Mouse (Mus musculus): ENCODE results near the gene Ggcx. TPM values are rescaled to one million over a fixed set of nuclear protein-coding genes. Genes with fewer than 3 reads are reported as not detected.
A peak's percentile ranks its signal among the peaks of the same experiment; 100 is the strongest.
"Not testable (repeated sequence)": the region's sequence is repeated elsewhere in the genome, so short reads cannot be mapped to it uniquely, and the experiment has no call there.

Ggcx gene
- total RNA-seq, 2 experiments from 2014 or later, result 12.6 to 13.4 TPM

DNA sequence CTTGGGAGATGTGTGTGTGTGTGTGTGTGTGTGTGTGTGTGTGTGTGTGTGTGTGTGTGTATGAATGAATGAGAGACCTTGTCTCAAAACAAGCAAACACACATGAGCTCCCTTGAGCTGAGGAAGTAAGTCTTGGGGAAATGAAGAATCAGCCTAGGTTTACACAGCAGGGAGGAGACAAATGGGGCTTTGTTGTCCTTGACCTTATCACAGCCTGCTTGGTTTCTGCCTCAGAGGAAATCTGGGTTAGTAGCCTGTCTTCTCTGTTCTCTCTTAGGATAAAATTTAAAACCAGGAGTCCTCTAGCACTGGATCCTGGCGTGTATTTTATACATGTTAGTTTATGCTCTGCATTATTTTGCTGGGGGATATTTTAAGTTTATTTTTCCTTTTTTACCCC lies 5.7 kb downstream of the Ggcx start:
- intact Hi-C loops (cut with DNase I), result no loop called here
- DNase-seq, result no peak

DNA sequence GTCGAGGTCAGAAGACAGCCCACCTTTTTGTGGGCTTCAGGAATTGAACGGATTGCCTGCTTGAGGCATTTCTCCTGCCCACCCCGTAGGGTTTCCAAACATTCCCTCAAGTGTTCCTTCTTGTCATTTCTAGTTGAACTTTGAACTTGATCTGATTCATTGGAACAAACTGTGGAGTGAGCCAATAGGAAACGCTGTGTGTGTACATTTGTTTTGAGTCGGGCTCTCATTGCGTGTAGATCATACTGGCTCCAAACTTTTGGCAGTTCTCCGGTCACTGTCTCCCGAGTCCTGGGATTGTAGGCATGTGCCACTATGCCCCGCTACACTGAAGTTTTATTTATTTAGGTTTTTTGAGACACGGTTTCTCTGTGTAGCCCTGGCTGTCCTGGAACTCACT lies 6.8 kb downstream of the Ggcx start:
- no peak for DNase-seq
- intact Hi-C loops (cut with DNase I), result no loop called here

DNA sequence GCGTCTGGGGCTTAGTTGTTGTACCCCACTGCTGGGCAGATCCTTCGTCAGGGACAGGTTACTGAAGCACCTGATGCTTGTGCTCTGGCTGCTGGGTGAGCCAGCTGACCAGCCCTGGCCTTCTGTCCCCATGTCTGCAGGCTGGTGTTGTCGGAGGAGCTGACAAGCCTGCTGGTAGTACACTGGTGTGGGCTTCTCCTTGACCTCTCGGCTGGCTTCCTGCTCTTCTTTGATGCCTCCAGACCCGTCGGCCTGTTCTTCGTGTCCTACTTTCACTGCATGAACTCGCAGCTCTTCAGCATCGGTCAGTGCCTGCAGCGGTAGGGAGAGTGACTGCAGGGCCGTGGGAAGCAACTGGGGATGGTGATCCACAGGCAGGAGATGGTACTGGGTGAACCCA lies 11.5 kb downstream of the Ggcx start:
- intact Hi-C loops (cut with DNase I), result loop anchor here (1.0 kb wide), 1 partner anchor 141 kb away; no protein-coding TSS in a partner anchor
- DNase-seq, result no peak

DNA sequence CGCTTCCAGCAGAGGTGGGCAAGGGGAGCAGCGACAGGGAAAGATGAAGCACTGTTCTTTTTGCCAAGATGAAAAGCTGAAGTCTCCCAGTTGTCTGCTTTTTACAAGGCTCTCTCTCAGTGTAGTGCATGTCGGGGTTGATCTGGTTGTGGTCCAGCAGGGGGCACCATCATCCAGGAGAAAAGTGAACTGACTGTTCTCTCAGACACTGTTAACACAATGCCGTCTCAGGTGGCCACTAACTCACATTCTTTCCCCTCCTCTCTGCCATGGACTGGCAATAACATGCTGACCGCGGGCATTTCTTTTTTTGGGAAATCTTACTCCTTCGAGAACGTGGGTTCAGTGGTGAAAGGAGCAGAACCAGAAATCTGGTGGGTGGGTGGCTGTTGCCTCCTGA lies 13.9 kb downstream of the Ggcx start:
- DNase-seq, result peak; percentile 66 to 71
- intact Hi-C loops (cut with DNase I), result loop anchor here (1.0 kb wide), 1 partner anchor 106 kb away; no protein-coding TSS in a partner anchor

DNA sequence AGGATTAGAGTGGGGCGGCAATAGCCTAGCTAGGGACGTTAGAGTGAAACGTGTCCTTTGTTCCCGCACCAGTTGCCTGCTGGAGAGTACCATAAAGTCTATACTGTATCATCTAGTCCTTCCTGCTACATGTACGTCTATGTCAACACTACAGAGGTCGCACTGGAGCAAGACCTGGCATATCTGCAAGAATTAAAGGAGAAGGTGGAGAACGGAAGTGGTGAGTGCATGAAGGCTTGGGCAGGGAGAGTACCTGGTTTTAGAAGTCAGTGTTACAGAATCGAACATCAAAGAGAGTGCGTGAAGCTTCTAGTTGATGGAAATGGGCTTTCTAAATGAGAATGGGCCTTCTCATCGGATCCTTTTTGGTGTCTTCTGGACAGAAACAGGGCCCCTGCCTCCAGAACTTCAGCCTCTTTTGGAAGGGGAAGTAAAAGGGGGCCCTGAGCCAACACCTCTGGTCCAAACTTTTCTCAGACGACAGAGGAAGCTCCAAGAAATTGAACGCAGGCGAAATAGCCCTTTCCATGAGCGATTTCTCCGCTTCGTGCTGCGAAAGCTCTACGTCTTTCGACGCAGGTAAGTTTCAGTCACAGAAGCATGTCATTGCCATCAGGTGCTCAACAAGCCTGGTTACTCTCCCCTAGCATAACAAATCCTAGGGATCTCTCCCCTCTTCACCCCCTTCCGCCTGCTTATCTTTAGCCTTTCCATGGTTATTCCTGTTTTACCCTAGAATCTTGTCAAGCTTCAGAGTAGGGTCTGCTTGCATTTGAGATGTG lies 15.1 kb downstream of the Ggcx start:
- intact Hi-C loops (cut with DNase I), result no loop called here
- no peak for DNase-seq

DNA sequence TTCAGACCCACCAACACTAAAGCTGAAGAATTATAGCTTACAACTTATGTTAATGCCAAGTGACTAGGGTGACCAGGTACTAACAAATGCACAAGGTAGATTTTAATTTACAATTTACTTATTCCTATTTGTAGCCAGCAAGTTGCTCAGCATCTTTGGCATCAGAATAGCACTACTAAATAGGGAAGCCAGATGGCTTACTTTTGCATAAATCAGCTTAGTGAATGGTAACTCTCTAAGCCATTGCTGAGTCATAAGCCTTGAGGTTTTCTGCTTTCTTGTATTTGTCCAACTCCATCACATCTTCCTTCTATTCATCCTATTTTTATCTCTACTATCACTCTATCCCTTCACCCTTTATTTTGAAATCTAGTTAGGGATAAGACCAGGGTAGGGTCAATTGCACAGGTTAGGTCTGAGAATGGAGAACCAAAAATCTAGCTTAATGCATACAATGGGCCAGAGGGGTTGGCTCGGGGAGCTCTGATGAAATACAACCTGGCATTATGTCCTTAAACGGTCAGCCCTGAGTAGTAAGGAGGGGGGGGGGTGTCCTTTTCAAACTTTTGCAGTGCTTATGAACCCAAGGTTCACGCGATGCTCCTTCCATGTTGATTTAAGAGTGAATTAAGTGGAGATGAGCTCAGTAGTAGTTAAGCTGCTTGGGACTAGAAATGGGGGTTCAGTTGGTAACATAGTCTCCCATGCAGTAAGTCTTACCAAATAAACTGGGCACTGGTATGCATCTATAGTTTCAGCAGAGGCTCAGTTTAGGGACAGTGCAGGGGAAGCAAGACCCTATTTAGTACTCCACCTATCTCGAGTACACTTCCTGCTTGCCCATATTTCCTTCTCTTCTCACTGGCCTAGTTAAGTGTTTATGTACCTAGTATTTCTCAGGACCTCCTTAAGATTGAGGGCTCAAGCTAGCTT lies 17.1 kb downstream of the Ggcx start:
- intact Hi-C loops (cut with DNase I), result no loop called here
- no peak for DNase-seq

DNA sequence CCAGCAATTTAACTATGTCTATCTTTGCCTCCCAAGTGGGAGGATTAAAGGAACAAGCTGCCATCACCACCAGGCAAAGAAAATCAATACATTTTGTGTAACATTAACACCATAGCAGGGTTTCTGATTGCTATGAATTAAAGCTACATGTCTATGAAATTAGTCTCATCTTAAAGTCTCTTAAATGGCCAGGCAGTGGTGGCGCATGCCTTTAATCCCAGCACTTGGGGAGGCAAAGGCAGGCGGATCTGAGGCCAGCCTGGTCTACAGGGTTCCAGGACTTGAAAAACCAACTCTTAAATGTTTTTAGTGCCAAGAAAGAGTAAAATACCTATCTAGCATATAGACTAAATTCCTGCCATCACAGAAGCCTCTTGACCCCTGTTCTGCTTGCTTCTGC lies 18.0 kb downstream of the Ggcx start:
- no peak for DNase-seq
- intact Hi-C loops (cut with DNase I), result no loop called here

DNA sequence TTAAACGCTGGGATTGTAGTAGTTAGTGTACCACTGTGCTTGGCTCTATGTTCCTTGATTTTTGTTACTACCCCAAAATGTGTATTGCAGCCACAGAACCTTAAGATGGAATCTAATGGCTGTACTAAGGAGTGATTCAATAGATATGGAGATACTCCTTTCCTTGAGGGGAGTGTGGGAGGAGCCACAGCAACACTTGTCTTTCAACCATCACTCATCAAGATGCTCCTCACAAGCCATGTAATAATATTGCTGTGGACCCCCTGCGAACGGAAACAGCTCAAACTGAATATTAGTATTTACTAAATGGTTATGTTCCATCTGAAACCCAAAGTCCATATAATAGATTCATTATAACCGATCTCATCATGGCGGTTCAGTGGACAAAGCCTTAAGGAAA lies 24.1 kb downstream of the Ggcx start:
- intact Hi-C loops (cut with DNase I), result loop anchor here (5.0 kb wide), 1 partner anchor 34 kb away; no protein-coding TSS in a partner anchor
- no peak for DNase-seq

DNA sequence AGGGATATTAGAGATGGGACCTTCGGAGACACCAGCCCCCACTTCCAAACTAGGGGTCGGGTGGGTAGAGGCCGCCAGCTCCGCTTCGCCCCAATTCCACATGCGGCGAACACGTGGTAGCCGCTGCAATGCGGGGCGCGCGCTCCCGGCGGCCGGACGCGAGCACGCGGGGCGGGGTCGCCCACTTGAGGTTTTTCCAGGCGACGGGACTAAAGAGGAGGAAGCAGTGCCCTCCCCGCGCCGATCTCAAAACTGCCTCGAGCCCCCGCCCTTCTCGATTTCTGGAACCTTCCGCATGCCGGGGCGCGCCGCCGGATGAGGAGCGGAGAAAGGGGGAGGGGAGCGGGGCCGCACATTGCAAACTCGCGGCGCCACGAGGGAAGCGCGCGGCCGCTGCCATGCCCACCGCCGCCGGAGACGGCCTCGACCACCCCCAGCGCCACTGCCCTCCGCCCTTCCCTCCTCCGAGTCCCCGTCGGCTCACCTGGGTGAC lies 24.8 kb downstream of the Ggcx start:
- intact Hi-C loops (cut with DNase I), result loop anchor here (5.0 kb wide), 1 partner anchor 33 kb away; no protein-coding TSS in a partner anchor
- DNase-seq, result peak; percentile 89 to 90

DNA sequence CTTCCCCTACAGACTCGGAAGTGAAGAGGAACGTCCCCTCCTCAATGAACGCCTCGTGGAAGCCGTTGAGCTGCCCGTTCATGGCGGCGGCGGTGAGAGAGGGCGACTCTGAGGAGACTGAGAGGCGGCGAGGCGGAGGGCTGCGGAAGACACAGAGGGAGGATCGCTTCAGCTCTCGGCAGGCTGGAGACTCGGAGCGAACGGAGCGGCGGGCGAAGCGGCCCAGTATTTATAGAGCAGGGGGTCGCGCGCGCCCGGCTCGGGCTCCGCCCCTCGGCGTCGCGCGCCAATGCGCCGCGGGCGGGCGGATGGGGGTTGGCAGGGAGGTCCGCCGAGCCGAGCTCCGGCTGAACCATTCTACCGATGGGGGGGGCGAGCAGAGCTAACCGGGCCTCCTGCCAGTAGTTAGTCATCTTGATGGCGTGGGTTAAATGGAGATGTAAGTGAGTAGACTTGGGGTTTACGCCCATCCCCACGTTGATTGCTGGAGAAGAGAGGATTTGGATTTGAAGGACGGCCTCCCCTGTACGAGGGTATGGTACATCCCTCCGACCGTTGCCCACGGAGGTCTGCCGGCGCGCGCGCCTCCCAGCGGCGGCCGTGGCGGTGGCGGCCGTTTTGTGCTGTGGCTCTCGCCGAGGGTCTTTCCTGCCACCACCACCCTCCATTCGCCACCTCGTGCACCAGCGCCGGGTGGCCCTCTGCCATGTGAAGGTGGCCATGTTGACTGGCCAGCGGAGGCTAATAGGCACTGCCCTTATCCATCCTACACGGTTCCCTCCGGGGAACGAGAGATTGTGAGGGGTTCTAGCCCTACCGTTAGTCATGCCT lies 25.5 kb downstream of the Ggcx start, which contains the start of gene Mat2a:
TSS of gene Mat2a (minus strand) at position 204 of the 831 bp plus-strand sequence.
- peak; percentile 91 to 92 for DNase-seq
- intact Hi-C loops (cut with DNase I), result loop anchor here (5.0 kb wide), 2 partner anchors 33 to 78 kb away; no protein-coding TSS in a partner anchor

DNA sequence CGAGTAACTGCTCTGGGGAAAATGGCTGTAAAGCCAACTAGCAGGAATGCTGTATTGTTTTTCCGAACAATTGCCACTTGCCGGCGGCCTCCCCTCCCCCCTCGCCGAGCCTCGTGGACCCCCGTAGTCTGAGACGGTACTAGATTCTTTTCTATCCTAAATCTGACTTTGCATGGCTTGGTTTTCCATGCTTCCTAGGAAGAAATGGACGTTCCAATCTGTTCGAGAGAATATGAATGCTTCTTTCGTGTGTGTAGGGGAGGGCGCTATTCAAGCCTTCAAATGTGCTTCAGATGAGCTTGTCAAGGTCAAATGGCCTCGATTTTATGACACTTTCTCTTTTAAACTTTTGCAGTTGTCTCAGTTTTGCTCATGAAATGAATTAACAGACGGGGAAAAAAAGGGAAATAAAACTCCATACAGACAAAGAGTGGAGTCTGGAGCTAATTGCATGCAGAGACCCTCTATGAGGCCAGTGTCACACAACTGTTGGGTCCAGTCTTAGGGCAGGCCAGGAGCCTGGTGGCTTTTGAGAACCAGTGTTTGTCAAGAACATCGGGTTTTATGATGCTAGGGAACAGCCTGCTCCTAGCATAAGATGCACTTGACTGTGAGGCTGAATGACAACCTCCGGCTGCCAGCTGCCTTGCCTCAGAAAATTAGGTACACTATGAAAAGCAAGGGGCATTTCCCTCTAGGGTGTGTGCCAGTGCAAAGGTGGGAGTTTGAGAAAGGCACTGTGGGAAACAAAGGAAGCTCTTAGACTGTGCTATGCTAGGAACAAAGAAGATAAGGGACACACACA lies 26.3 kb downstream of the Ggcx start:
- DNase-seq, result no peak
- intact Hi-C loops (cut with DNase I), result loop anchor here (5.0 kb wide), 1 partner anchor 77 kb away; no protein-coding TSS in a partner anchor

DNA sequence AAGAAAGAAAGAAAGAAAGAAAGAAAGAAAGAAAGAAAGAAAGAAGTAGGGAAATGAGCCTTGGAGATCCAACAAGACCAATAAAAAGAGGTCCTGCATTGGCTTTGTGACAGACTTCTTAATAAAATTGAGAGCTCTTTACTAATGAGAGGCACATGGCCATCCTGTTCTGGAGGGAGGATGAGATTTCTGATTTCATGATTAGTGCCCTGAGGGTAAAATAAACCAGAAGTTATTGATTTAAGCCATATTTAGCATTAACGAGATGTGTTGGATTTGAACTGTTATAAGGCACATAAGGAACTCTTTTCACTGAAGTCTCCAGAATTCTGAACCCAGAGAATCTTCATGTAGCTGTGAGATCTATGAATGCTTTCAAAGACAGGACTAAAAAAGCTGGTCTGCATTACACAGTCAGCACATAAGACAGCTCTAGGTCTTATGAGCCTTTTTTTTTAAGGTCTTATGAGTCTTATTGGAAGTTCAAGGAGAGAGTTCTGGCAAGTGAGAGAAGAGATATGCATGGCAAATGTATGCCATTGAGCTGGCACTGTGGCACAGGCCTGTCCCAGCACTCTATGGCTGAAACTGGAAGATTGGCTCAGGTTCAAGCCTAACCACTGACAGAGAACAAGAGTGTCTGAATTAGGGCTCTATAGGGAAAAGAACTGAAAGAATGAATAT lies 29.0 kb downstream of the Ggcx start:
- intact Hi-C loops (cut with DNase I), result loop anchor here (1.0 to 5.0 kb wide), 2 partner anchors 43 to 74 kb away; no protein-coding TSS in a partner anchor
- DNase-seq, result no peak

DNA sequence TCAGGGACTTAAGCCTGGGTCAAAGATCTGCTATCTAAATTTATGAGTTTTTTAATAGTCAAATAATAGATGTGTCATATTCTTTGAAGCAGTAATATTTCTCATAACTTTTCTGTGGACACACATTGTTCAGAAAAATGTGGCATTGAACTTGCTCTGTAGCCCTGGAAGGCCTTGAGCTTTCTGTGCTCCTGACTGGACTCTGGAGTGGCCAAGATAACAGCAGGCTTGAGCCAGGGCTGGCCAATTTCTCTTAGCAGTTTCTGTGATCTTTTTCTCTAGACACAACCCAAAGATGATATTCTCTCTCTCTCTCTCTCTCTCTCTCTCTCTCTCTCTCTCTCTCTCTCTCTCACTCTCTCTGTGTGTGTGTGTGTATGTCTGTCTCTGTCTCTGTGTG lies 30.9 kb downstream of the Ggcx start:
- intact Hi-C loops (cut with DNase I), result no loop called here
- no peak for DNase-seq

DNA sequence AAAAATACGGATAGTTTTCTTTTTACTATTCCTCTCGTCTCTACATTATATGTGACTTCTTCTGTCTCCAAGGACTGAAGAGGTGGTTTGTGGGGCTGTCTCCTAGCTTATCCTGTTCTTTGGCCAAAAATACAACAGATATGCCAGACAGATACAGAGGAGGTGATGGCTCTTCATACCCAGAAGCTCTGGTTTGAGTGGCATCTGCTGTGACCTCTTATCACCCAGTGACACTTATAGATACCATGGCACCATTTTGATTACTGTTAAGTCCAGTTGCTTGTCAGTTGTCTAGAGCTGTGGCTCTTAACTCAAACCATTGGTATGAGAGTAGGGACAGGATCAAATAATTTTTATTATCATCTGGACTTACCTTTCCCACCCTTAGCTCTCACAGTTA lies 33.4 kb downstream of the Ggcx start:
- intact Hi-C loops (cut with DNase I), result no loop called here
- no peak for DNase-seq

DNA sequence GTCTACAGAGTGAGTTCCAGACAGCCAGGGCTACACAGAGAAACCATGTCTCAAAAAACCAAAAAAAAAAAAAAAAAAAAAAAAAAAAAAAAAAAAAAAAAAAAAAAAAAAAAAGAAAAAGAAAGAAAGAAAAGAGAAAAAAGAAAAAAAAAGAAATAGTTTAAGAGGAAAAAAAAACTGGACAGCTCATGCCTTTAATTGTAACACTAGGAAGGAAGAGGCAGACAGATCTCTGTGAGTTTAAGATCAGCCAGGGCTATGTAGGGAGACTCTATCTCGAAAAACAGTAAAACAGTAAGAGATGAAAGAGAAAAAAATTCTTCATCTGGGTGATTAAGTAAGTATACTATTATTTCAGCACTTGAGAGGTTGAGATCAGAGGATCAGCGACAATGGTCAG lies 37.7 kb downstream of the Ggcx start:
- intact Hi-C loops (cut with DNase I); DNase-seq: not testable (repeated sequence)

DNA sequence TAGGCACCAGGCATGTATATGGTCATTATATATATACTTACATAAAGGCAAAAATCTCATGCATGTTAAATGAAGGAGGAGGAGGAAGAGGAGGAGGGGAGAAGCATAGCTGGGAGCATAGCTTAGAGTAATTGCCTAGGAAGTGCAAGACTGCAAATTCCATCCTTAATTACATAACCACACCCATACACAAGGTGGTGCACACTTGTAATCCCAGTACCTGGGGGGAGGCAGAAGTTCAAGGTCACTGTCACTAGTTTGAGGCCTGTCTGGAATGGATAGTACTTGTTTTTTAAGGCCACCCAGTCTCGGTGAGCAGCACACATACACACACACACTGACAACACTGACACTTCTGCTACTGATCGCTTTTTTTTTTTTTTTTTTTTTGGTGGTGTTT lies 38.2 kb downstream of the Ggcx start:
- no peak for DNase-seq
- intact Hi-C loops (cut with DNase I), result no loop called here

DNA sequence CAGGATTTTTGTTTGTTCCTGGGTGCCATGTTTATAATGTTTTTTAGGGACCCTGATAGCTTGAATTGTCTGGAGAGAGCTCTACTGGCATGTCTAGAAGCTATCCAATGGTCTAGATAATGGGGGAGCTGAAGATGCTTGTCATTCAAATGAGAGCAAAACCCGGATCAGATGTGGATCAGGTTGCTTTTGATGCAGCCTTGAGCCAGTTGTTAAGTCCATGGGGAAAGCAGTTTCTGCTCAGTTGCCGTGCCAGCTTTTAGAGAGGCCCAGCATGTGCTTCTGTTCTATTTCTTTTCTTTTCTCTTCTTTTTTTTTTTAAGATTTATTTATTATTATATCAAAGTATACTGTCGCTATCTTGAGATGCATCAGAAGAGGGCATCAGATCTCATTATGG lies 39.5 kb downstream of the Ggcx start:
- intact Hi-C loops (cut with DNase I), result no loop called here
- no peak for DNase-seq

DNA sequence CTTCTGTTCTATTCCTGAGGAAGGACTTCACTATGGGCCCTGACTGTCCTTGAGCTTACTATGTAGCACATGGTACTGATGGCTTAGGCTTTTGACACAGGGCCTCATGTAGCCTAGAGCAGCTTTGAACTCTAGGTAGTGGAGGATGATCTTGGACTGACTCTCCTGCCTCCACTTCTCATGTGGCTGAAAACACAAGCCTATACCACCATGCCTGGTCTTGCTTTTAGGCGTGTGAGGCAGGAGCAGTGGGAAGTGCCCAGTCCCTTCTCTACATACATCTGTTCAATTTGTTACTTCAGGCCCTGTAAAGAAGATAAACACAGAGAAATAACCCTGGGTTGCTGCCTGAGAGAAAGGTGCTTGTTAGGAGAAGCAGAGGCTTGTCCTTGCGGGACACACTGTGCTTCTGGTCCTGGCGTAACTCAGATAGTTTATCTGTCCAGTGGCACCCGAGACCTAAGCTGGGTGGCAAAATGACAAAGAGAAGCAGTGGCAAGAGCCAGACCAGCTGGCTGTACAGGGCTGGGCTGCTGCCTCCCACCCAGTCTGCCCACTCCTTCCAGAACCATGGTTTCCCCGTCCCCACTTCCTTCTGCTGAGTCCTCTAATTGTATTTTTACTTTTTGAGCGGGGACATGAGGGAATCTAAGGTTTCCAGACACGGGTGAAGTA lies 40.1 kb downstream of the Ggcx start:
- intact Hi-C loops (cut with DNase I), result no loop called here
- no peak for DNase-seq
